Mouse (Mus musculus): ENCODE results near the gene Fgd1. TPM values are rescaled to one million over a fixed set of nuclear protein-coding genes. Genes with fewer than 3 reads are reported as not detected.

Fgd1 gene
- polyA plus RNA-seq, 1 experiment from 2014 or later: 16.0 TPM

GRCm38 (mm10) chrX:151107301-151108067 lies 61.5 kb downstream of the Fgd1 start:
- whole genome bisulfite sequencing: 54% methylated on average over 7 of the region's 7 CpGs
- Histone ChIP-seq H3K36me3 (no peaks in the 10 kb centered on the region), H3K9ac (no peak overlapping the region), H3K9me3 (replicated peaks) (no peaks in the 10 kb centered on the region), H3K27me3 (0 out of 2 replicates have a peak, but pooled peaks cover 5% of the 10 kb centered on the region), H3K27ac (no peak overlapping the region), H3K4me2 (replicated peaks) (no peak overlapping the region), H3K4me1 (no peaks in the 10 kb centered on the region), H3K4me3 (no peak overlapping the region)
- no peak for ATAC-seq (ENCODE audit: low FRiP score)

DNA sequence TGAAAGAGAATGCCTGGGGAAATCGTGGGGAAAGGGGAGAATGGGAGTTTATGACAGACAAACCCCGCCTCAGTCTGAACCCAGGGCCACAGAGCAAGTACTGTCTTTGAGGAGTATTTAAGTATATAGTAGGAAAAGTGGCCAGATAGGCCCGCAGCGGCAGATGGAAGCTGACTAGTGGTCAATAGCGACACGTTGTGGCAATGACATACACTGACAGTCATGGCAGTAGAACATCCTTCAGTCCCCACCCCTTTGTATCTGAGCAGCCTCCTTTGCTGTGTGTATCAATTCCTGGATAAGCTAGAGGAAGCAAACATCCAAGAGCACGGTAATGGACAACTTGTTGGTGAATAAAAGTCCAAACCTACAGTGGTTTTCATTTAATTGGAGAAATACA lies 70.8 kb downstream of the Fgd1 start:
- ATAC-seq (ENCODE audit: low FRiP score): no peak; the same call in 1 of the 2 replicates
- WGBS: 13% methylated on average over 7 of the region's 7 CpGs
- H3K4me2 ChIP-seq (replicated peaks): no peak overlapping the region

DNA sequence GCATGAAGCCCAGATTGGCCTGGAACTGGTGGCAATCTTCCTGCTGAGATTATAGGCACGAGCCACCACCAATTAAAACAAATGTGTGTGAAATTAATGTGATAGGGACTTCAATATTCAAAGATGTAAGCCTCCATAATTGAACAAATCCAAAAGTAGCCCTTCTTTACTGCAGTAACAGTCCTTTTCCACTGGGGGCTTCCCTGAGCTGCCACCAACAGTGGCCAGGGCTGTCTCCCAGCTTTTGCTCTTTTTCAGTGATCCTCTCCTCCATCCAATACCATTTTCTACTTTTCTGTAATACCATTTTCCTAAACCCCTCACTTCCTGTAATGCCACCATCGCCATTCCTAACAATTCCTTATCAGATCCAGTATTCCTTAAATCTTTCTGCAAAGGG lies 71.5 kb downstream of the Fgd1 start:
- no peak overlapping the region for H3K4me3 ChIP-seq
- no peaks in the 10 kb centered on the region for H3K36me3 ChIP-seq
- WGBS: 6% methylated on average over 2 of the region's 2 CpGs
- no peak overlapping the region for H3K4me2 ChIP-seq (replicated peaks)
- H3K4me1 ChIP-seq: no peaks in the 10 kb centered on the region
- no peaks in the 10 kb centered on the region for H3K9me3 ChIP-seq (replicated peaks)
- no peaks in the 10 kb centered on the region for H3K27me3 ChIP-seq
- no peak overlapping the region for H3K27ac ChIP-seq
- H3K9ac ChIP-seq: no peak overlapping the region
- no peak for ATAC-seq (ENCODE audit: low FRiP score)

More for the DNA sequence above, 70.8 kb downstream of the Fgd1 start:
- no peak overlapping the region for H3K27ac ChIP-seq
- H3K9ac ChIP-seq: no peak overlapping the region
- H3K27me3 ChIP-seq: no peaks in the 10 kb centered on the region
- H3K9me3 ChIP-seq (replicated peaks): no peaks in the 10 kb centered on the region
- no peaks in the 10 kb centered on the region for H3K36me3 ChIP-seq
- H3K4me1 ChIP-seq: no peaks in the 10 kb centered on the region
- no peak overlapping the region for H3K4me3 ChIP-seq

- 61% methylated on average over 2 of the region's 2 CpGs for WGBS
- H3K27ac ChIP-seq: no peak overlapping the region
- no peaks in the 10 kb centered on the region for H3K9me3 ChIP-seq (replicated peaks)
- H3K4me1 ChIP-seq: no peaks in the 10 kb centered on the region
- H3K4me3 ChIP-seq: no peak overlapping the region
- H3K9ac ChIP-seq: no peak overlapping the region
- no peak overlapping the region for H3K4me2 ChIP-seq (replicated peaks)
- no peaks in the 10 kb centered on the region for H3K36me3 ChIP-seq
- H3K27me3 ChIP-seq: no peaks in the 10 kb centered on the region
- ATAC-seq (ENCODE audit: low FRiP score): no peak
These were observed 78.0 kb downstream of the Fgd1 start for GRCm38 (mm10) chrX:151123933-151124332.

GRCm38 (mm10) chrX:151130493-151130892 lies 84.5 kb downstream of the Fgd1 start:
- Histone ChIP-seq H3K4me3 (no peak overlapping the region), H3K27me3 (no peaks in the 10 kb centered on the region), H3K9me3 (replicated peaks) (no peaks in the 10 kb centered on the region), H3K27ac (no peak overlapping the region), H3K4me2 (replicated peaks) (no peak overlapping the region), H3K9ac (no peak overlapping the region), H3K4me1 (no peaks in the 10 kb centered on the region), H3K36me3 (no peaks in the 10 kb centered on the region)
- 85% methylated on average over 3 of the region's 3 CpGs for WGBS
- ATAC-seq (ENCODE audit: low FRiP score): no peak

GRCm38 (mm10) chrX:151132785-151133184 lies 86.8 kb downstream of the Fgd1 start:
- H3K27ac ChIP-seq: no peak overlapping the region
- no peak overlapping the region for H3K9ac ChIP-seq
- H3K4me2 ChIP-seq (replicated peaks): peak overlapping the region; percentile 13; the same call in 1 of the 2 replicates
- no peak overlapping the region for H3K4me3 ChIP-seq
- no peaks in the 10 kb centered on the region for H3K4me1 ChIP-seq
- no peaks in the 10 kb centered on the region for H3K9me3 ChIP-seq (replicated peaks)
- 30% methylated on average over 10 of the region's 10 CpGs for WGBS
- ATAC-seq (ENCODE audit: low FRiP score): no peak
- no peaks in the 10 kb centered on the region for H3K27me3 ChIP-seq
- no peaks in the 10 kb centered on the region for H3K36me3 ChIP-seq

Other genes with a start within 250 kb of the Fgd1 start
- gene Maged2, start 231.8 kb upstream of the Fgd1 start, polyA plus RNA-seq (2016; fragmentation: Nextera tagmentation; extraction: Ambion mirVana): 456 and 471 TPM in 2 replicates
- gene Gnl3l, start 28.8 kb upstream of the Fgd1 start, polyA plus RNA-seq (2016; fragmentation: Nextera tagmentation; extraction: Ambion mirVana): 56.7 and 62.5 TPM in 2 replicates
- 35.2 and 41.0 TPM in 2 replicates for gene Tsr2, start 50.4 kb downstream of the Fgd1 start, polyA plus RNA-seq (2016; fragmentation: Nextera tagmentation; extraction: Ambion mirVana)
- gene Wnk3, start 151.9 kb downstream of the Fgd1 start, polyA plus RNA-seq (2016; fragmentation: Nextera tagmentation; extraction: Ambion mirVana): 18.3 and 19.5 TPM in 2 replicates

Data from hindbrain, embryonic 12.5 days (tissue).